Mouse (Mus musculus): ENCODE data around the gene Pkdcc. TPM values are rescaled to one million over a fixed set of nuclear protein-coding genes. Genes with fewer than 3 reads are reported as not detected.

Gene Pkdcc
- polyA plus RNA-seq, 1 experiment from 2014 or later = 11.0 TPM

GRCm38 (mm10) chr17:83221611-83222500, 6.8 kb downstream of the Pkdcc start:
- no peak overlapping the region for H3K27ac ChIP-seq
- no peaks in the 10 kb centered on the region for H3K9me3 ChIP-seq
- peaks cover 99% of the 10 kb centered on the region for H3K27me3 ChIP-seq
- ATAC-seq (ENCODE audit: insufficient number of reproducible peaks, insufficient read depth, low FRiP score, low TSS enrichment, low read depth) = no peak
- peaks cover 11% of the 10 kb centered on the region for H3K36me3 ChIP-seq
- WGBS = 64% methylated on average over 13 of the region's 13 CpGs
- no peak overlapping the region for H3K9ac ChIP-seq (replicated peaks)
- no peak overlapping the region for H3K4me3 ChIP-seq (replicated peaks)
- peaks cover 64% of the 10 kb centered on the region for H3K4me1 ChIP-seq (replicated peaks)
- no peak overlapping the region; the same call in 1 of the 2 replicates for H3K4me2 ChIP-seq

GRCm38 (mm10) chr17:83222705-83223104, 7.6 kb downstream of the Pkdcc start:
- Histone ChIP-seq H3K4me2 (no peak overlapping the region; the same call in 1 of the 2 replicates), H3K4me1 (replicated peaks) (peaks cover 59% of the 10 kb centered on the region), H3K36me3 (peaks cover 13% of the 10 kb centered on the region), H3K9ac (replicated peaks) (no peak overlapping the region), H3K9me3 (no peaks in the 10 kb centered on the region), H3K27ac (no peak overlapping the region), H3K27me3 (peaks cover 98% of the 10 kb centered on the region), H3K4me3 (replicated peaks) (no peak overlapping the region)
- ATAC-seq (ENCODE audit: insufficient number of reproducible peaks, insufficient read depth, low FRiP score, low TSS enrichment, low read depth) = peak; percentile 43
- WGBS = 8% methylated on average over 3 of the region's 3 CpGs

GRCm38 (mm10) chr17:83224451-83224971, 9.4 kb downstream of the Pkdcc start:
- no peak for ATAC-seq (ENCODE audit: insufficient number of reproducible peaks, insufficient read depth, low FRiP score, low TSS enrichment, low read depth)
- H3K36me3 ChIP-seq = peaks cover 13% of the 10 kb centered on the region
- H3K4me3 ChIP-seq (replicated peaks) = no peak overlapping the region
- H3K4me1 ChIP-seq (replicated peaks) = peaks cover 41% of the 10 kb centered on the region
- H3K9ac ChIP-seq (replicated peaks) = no peak overlapping the region
- H3K27me3 ChIP-seq = peaks cover 94% of the 10 kb centered on the region
- no peak overlapping the region for H3K27ac ChIP-seq
- H3K4me2 ChIP-seq = no peak overlapping the region
- 34% methylated on average over 13 of the region's 13 CpGs for WGBS
- H3K9me3 ChIP-seq = no peaks in the 10 kb centered on the region

GRCm38 (mm10) chr17:83226395-83226986, 11.4 kb downstream of the Pkdcc start:
- Histone ChIP-seq H3K9me3 (no peaks in the 10 kb centered on the region), H3K27ac (no peak overlapping the region), H3K9ac (replicated peaks) (no peak overlapping the region), H3K4me1 (replicated peaks) (peaks cover 27% of the 10 kb centered on the region), H3K4me3 (replicated peaks) (no peak overlapping the region), H3K27me3 (peaks cover 94% of the 10 kb centered on the region), H3K4me2 (no peak overlapping the region), H3K36me3 (peaks cover 13% of the 10 kb centered on the region)
- WGBS = 67% methylated on average over 8 of the region's 8 CpGs
- ATAC-seq (ENCODE audit: insufficient number of reproducible peaks, insufficient read depth, low FRiP score, low TSS enrichment, low read depth) = no peak

GRCm38 (mm10) chr17:83231357-83231756, 16.3 kb downstream of the Pkdcc start:
- Histone ChIP-seq H3K9ac (replicated peaks) (no peak overlapping the region), H3K27me3 (peaks cover 75% of the 10 kb centered on the region), H3K36me3 (0 out of 2 replicates have a peak, but pooled peaks cover 2% of the 10 kb centered on the region), H3K27ac (no peak overlapping the region), H3K4me3 (replicated peaks) (no peak overlapping the region), H3K4me2 (no peak overlapping the region), H3K9me3 (no peaks in the 10 kb centered on the region), H3K4me1 (replicated peaks) (no peaks in the 10 kb centered on the region)
- ATAC-seq (ENCODE audit: insufficient number of reproducible peaks, insufficient read depth, low FRiP score, low TSS enrichment, low read depth) = no peak
- 68% methylated on average over 11 of the region's 11 CpGs for WGBS

- H3K9me3 ChIP-seq = no peaks in the 10 kb centered on the region
- H3K4me3 ChIP-seq (replicated peaks) = no peak overlapping the region
- no peak overlapping the region for H3K9ac ChIP-seq (replicated peaks)
- H3K36me3 ChIP-seq = no peaks in the 10 kb centered on the region
- no peak overlapping the region for H3K27ac ChIP-seq
- 91% methylated on average over 10 of the region's 10 CpGs for WGBS
- no peaks in the 10 kb centered on the region for H3K4me1 ChIP-seq (replicated peaks)
- H3K4me2 ChIP-seq = no peak overlapping the region
- ATAC-seq (ENCODE audit: insufficient number of reproducible peaks, insufficient read depth, low FRiP score, low TSS enrichment, low read depth) = no peak
- peaks cover 80% of the 10 kb centered on the region for H3K27me3 ChIP-seq
These were observed 20.1 kb downstream of the Pkdcc start for GRCm38 (mm10) chr17:83235227-83235626.

GRCm38 (mm10) chr17:83236202-83236601, 21.1 kb downstream of the Pkdcc start:
- no peaks in the 10 kb centered on the region for H3K9me3 ChIP-seq
- H3K4me2 ChIP-seq = no peak overlapping the region
- no peak overlapping the region for H3K4me3 ChIP-seq (replicated peaks)
- no peaks in the 10 kb centered on the region for H3K4me1 ChIP-seq (replicated peaks)
- no peak for ATAC-seq (ENCODE audit: insufficient number of reproducible peaks, insufficient read depth, low FRiP score, low TSS enrichment, low read depth)
- WGBS = 76% methylated on average over 8 of the region's 8 CpGs
- H3K27me3 ChIP-seq = peaks cover 74% of the 10 kb centered on the region
- no peaks in the 10 kb centered on the region for H3K36me3 ChIP-seq
- H3K9ac ChIP-seq (replicated peaks) = no peak overlapping the region
- no peak overlapping the region for H3K27ac ChIP-seq

- Histone ChIP-seq H3K4me1 (replicated peaks) (no peaks in the 10 kb centered on the region), H3K4me2 (no peak overlapping the region), H3K9ac (replicated peaks) (no peak overlapping the region), H3K4me3 (replicated peaks) (no peak overlapping the region), H3K9me3 (no peaks in the 10 kb centered on the region), H3K27me3 (peaks cover 81% of the 10 kb centered on the region), H3K27ac (no peak overlapping the region), H3K36me3 (no peaks in the 10 kb centered on the region)
- peak; percentile 53; the same call in 1 of the 2 replicates for ATAC-seq (ENCODE audit: insufficient number of reproducible peaks, insufficient read depth, low FRiP score, low TSS enrichment, low read depth)
- 63% methylated on average over 16 of the region's 16 CpGs for WGBS
These were observed 23.3 kb downstream of the Pkdcc start for GRCm38 (mm10) chr17:83238123-83239058.

GRCm38 (mm10) chr17:83244502-83244901, 29.4 kb downstream of the Pkdcc start:
- Histone ChIP-seq H3K9ac (replicated peaks) (no peak overlapping the region), H3K9me3 (no peaks in the 10 kb centered on the region), H3K27me3 (peaks cover 92% of the 10 kb centered on the region), H3K4me3 (replicated peaks) (no peak overlapping the region), H3K4me1 (replicated peaks) (no peaks in the 10 kb centered on the region), H3K4me2 (no peak overlapping the region), H3K36me3 (no peaks in the 10 kb centered on the region), H3K27ac (no peak overlapping the region)
- ATAC-seq (ENCODE audit: insufficient number of reproducible peaks, insufficient read depth, low FRiP score, low TSS enrichment, low read depth) = no peak
- WGBS = 78% methylated on average over 1 of the region's 1 CpGs

- no peaks in the 10 kb centered on the region for H3K9me3 ChIP-seq
- no peak overlapping the region for H3K4me2 ChIP-seq
- no peak for ATAC-seq (ENCODE audit: insufficient number of reproducible peaks, insufficient read depth, low FRiP score, low TSS enrichment, low read depth)
- no peak overlapping the region for H3K9ac ChIP-seq (replicated peaks)
- WGBS = 76% methylated on average over 3 of the region's 3 CpGs
- peaks cover 94% of the 10 kb centered on the region for H3K27me3 ChIP-seq
- no peak overlapping the region for H3K4me3 ChIP-seq (replicated peaks)
- H3K27ac ChIP-seq = no peak overlapping the region
- H3K4me1 ChIP-seq (replicated peaks) = no peaks in the 10 kb centered on the region
- no peaks in the 10 kb centered on the region for H3K36me3 ChIP-seq
These were observed 30.4 kb downstream of the Pkdcc start for GRCm38 (mm10) chr17:83245460-83245859.

All from limb, embryonic 12.5 days (tissue).